14 mouse cellular contexts compared by ENCODE assay signal in the genomic region with DNA sequence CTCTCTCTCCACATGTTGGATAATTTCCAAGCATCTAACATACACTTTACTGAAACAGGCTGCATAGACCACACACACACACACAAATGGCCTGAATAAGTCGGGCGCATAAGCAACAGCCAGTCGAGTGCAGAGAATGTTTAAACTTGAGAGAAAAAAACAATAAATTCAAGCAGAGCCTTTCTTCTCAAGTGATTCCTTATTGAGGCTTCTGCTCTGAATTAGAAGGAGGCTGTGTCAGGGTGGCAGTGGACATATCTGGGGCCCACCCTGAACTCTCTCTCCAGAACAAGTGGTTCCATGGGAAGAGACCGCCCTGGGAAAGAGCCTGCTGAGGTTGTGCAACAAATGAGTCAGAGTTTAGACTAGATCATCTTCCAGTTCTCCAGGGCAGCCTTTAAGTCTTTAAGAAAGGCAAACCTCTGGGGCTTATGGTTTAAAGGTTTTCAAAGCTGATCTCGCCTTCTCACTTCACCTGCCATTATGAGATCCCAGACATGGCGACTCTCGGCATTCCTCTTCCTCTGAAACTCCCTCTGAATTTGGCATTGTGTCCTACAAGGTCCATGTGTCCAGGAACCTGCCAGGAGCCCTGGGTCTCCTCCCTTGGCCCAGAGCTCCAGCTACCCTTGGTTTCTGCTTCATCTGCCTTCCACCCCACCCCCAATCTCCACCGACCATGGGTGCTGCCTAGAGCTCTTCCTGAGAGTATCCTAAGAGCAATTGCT.
A peak's percentile ranks its signal among the peaks of the same experiment; 100 is the strongest.
DNase-seq lines count a peak whose midpoint lies in the region; ATAC-seq lines count a peak whose summit lies in the region.
"Had no signal": no experiment of that assay in that cellular context is flagged by ENCODE, and none has a peak within 500 bp of the region (broad histone marks: within the 10 kb centered on the region; RNA-seq: fewer than 3 reads in every experiment).

No protein-coding gene starts in this region.

- peaks cover 24% of the 10 kb centered on the region for H3K4me1 ChIP-seq in hindbrain, embryonic 10.5 days (replicated peaks)
- peaks cover 5% of the 10 kb centered on the region; the same call in 1 of the 2 replicates for H3K4me1 ChIP-seq in hindbrain, embryonic 12.5 days
- peaks cover 36% of the 10 kb centered on the region for H3K4me1 ChIP-seq in embryonic facial prominence, embryonic 10.5 days
- peaks cover 29% of the 10 kb centered on the region for H3K4me1 ChIP-seq in lung, embryonic 16.5 days (replicated peaks; ENCODE audit: control insufficient read depth, insufficient read depth, low read length)
- peaks cover 9% of the 10 kb centered on the region for H3K4me1 ChIP-seq in forebrain, embryonic 12.5 days

- ATAC-seq in hindbrain, embryonic 12.5 days (ENCODE audit: low FRiP score), result no peak
- ATAC-seq in lung, embryonic 16.5 days (ENCODE audit: low read depth), result peak; percentile 86
- ATAC-seq in forebrain, embryonic 12.5 days (ENCODE audit: low FRiP score), result no peak

- H3K27me3 ChIP-seq in hindbrain, embryonic 10.5 days (ENCODE audit: insufficient read depth, poor library complexity, severe bottlenecking), result peaks cover 13% of the 10 kb centered on the region; the same call in 1 of the 2 replicates
- H3K27me3 ChIP-seq in hindbrain, embryonic 12.5 days, result 0 out of 2 replicates have a peak, but pooled peaks cover 2% of the 10 kb centered on the region
- 0 out of 2 replicates have a peak, but pooled peaks cover 3% of the 10 kb centered on the region for H3K27me3 ChIP-seq in embryonic facial prominence, embryonic 10.5 days (replicated peaks; ENCODE audit: low read depth, poor library complexity, severe bottlenecking)
- H3K27me3 ChIP-seq in lung, embryonic 16.5 days (ENCODE audit: control insufficient read depth, insufficient read depth, low read depth, low read length), result no peaks in the 10 kb centered on the region
- peaks cover 20% of the 10 kb centered on the region for H3K27me3 ChIP-seq in forebrain, embryonic 12.5 days

- DNase-seq in hindbrain, embryonic 10.5 days (ENCODE audit: low spot score), result no peak
- DNase-seq in NIH3T3 (ENCODE audit: low read depth), result peak; percentile 79
- DNase-seq in embryonic facial prominence, embryonic 10.5 days (ENCODE audit: low spot score), result no peak
- DNase-seq in layer of hippocampus, adult 9-11 months, result no peak
- DNase-seq: cerebellum, adult 8-10 months; kidney, adult 11 months; right cerebral cortex, adult 18-20 months; thymus, adult 18-20 months had no signal

- H3K27ac ChIP-seq in hindbrain, embryonic 10.5 days, result peak overlapping the region; percentile 45; the same call in 1 of the 2 replicates
- H3K27ac ChIP-seq in hindbrain, embryonic 12.5 days, result no peak overlapping the region
- H3K27ac ChIP-seq in embryonic facial prominence, embryonic 10.5 days (replicated peaks), result peak overlapping the region; percentile 31; the same call in 1 of the 2 replicates
- H3K27ac ChIP-seq in lung, embryonic 16.5 days (ENCODE audit: low read length), result peak overlapping the region; percentile 71
- H3K27ac ChIP-seq in forebrain, embryonic 12.5 days, result no peak overlapping the region
- H3K27ac ChIP-seq: left cerebral cortex, adult 2 months; liver, embryonic 14.5 days had no signal

- H3K9me3 ChIP-seq in hindbrain, embryonic 10.5 days, result 0 out of 2 replicates have a peak, but pooled peaks cover 3% of the 10 kb centered on the region
- no peaks in the 10 kb centered on the region for H3K9me3 ChIP-seq in hindbrain, embryonic 12.5 days (replicated peaks)
- no peaks in the 10 kb centered on the region for H3K9me3 ChIP-seq in embryonic facial prominence, embryonic 10.5 days
- no peaks in the 10 kb centered on the region for H3K9me3 ChIP-seq in lung, embryonic 16.5 days (ENCODE audit: control insufficient read depth, low read length)
- H3K9me3 ChIP-seq in forebrain, embryonic 12.5 days, result no peaks in the 10 kb centered on the region

- no peaks in the 10 kb centered on the region for H3K36me3 ChIP-seq in hindbrain, embryonic 10.5 days
- H3K36me3 ChIP-seq in hindbrain, embryonic 12.5 days, result no peaks in the 10 kb centered on the region
- H3K36me3 ChIP-seq in embryonic facial prominence, embryonic 10.5 days (replicated peaks), result no peaks in the 10 kb centered on the region
- no peaks in the 10 kb centered on the region for H3K36me3 ChIP-seq in lung, embryonic 16.5 days (ENCODE audit: control insufficient read depth, insufficient read depth, low read length)
- H3K36me3 ChIP-seq in forebrain, embryonic 12.5 days (replicated peaks), result no peaks in the 10 kb centered on the region

- no peak overlapping the region for H3K4me2 ChIP-seq in hindbrain, embryonic 12.5 days (replicated peaks)
- H3K4me2 ChIP-seq in lung, embryonic 16.5 days (ENCODE audit: low read depth, low read length), result no peak overlapping the region
- H3K4me2 ChIP-seq in forebrain, embryonic 12.5 days, result no peak overlapping the region

- WGBS in hindbrain, embryonic 10.5 days, result 74% methylated on average over 8 of the region's 8 CpGs
- 61% methylated on average over 8 of the region's 8 CpGs for WGBS in hindbrain, embryonic 12.5 days
- WGBS in embryonic facial prominence, embryonic 10.5 days, result 81% methylated on average over 8 of the region's 8 CpGs
- WGBS in lung, embryonic 16.5 days, result 51% methylated on average over 8 of the region's 8 CpGs
- WGBS in forebrain, embryonic 12.5 days, result 76% methylated on average over 8 of the region's 8 CpGs

- H3K4me3 ChIP-seq in hindbrain, embryonic 10.5 days, result no peak overlapping the region
- no peak overlapping the region for H3K4me3 ChIP-seq in hindbrain, embryonic 12.5 days
- H3K4me3 ChIP-seq in embryonic facial prominence, embryonic 10.5 days, result no peak overlapping the region
- H3K4me3 ChIP-seq in lung, embryonic 16.5 days (ENCODE audit: low read length), result no peak overlapping the region
- no peak overlapping the region for H3K4me3 ChIP-seq in forebrain, embryonic 12.5 days (replicated peaks)
- H3K4me3 ChIP-seq: left cerebral cortex, adult 2 months; myocyte had no signal

- H3K9ac ChIP-seq in hindbrain, embryonic 12.5 days, result no peak overlapping the region
- H3K9ac ChIP-seq in lung, embryonic 16.5 days (ENCODE audit: low read length), result no peak overlapping the region
- H3K9ac ChIP-seq in forebrain, embryonic 12.5 days, result no peak overlapping the region
- H3K9ac ChIP-seq: liver, embryonic 14.5 days had no signal

Comparison
In these comparisons a context has a peak if more than half of its experiments do, and no peak if none do; other contexts are left out.
1. H3K27ac ChIP-seq: peak in hindbrain, embryonic 10.5 days (single experiment), embryonic facial prominence, embryonic 10.5 days (single experiment) and lung, embryonic 16.5 days (single experiment); none in hindbrain, embryonic 12.5 days (single experiment) and forebrain, embryonic 12.5 days (single experiment).